Mouse (Mus musculus): ENCODE data around the gene Cyb5rl. TPM values are rescaled to one million over a fixed set of nuclear protein-coding genes. Genes with fewer than 3 reads are reported as not detected.

Cyb5rl gene
- polyA plus RNA-seq, 1 experiment = 4.7 TPM

GRCm38 (mm10) chr4:107121165-107121943, 54.6 kb downstream of the Cyb5rl start:
- H3K4me1 ChIP-seq (ENCODE audit: control insufficient read depth, insufficient read depth, low read length) = no peaks in the 10 kb centered on the region
- no peak overlapping the region for H3K4me3 ChIP-seq (replicated peaks; ENCODE audit: control insufficient read depth, low read depth, low read length)
- peak; percentile 44 for TF ChIP-seq CTCF (IDR thresholded peaks at IDR 0.05; ENCODE audit: control insufficient read depth, insufficient read depth, low read length)
- no peak for TF ChIP-seq POLR2A (IDR thresholded peaks at IDR 0.05; ENCODE audit: borderline replicate concordance, control insufficient read depth, low read depth, low read length)
- 81% methylated on average over 12 of the region's 12 CpGs for WGBS
- H3K27ac ChIP-seq (ENCODE audit: control insufficient read depth, insufficient read depth, low read depth, low read length, poor library complexity) = no peak overlapping the region

DNA sequence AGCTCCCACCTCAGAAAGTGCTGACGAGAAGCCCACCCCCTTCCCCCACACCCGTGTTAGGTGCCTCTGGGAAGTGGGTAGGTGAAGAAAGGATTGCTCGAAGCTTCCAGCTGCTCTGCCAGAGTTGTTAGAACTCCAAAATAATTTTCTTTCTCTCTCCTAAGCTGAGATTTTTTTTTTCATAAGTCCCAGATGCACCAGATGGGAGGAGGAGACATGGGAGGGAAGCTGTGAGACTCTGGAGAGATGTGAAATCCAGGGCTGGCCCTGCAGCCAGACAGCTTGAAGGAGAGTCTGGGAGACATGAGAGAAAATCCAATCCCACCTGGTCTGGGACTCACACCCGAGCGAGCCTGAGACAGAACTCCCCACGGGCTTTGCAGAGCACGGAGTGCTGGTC, 57.6 kb downstream of the Cyb5rl start:
- H3K4me1 ChIP-seq (ENCODE audit: control insufficient read depth, insufficient read depth, low read length) = no peaks in the 10 kb centered on the region
- no peak overlapping the region for H3K27ac ChIP-seq (ENCODE audit: control insufficient read depth, insufficient read depth, low read depth, low read length, poor library complexity)
- TF ChIP-seq CTCF (IDR thresholded peaks at IDR 0.05; ENCODE audit: control insufficient read depth, insufficient read depth, low read length) (no peak), POLR2A (IDR thresholded peaks at IDR 0.05; ENCODE audit: borderline replicate concordance, control insufficient read depth, low read depth, low read length) (no peak)
- H3K4me3 ChIP-seq (replicated peaks; ENCODE audit: control insufficient read depth, low read depth, low read length) = no peak overlapping the region
- 81% methylated on average over 7 of the region's 7 CpGs for WGBS

DNA sequence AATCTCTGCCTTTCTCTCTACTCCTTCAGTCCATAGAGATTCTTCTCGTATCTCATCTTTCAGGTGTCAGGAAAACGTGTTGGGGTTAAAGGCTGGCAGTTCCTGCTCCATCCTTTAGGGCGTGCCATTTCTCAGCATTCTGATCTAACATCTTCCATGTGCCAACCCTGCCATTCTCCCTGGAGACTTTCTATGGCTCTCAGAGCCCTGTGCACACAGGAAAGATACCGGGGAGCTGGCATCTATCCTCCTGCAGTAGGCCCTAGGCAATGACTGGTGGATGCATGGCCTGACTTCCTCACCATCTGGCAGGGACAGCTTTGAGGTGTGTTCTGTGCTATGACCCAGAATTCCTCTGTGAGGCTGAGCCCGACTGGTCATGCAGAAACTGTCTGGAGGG, 58.3 kb downstream of the Cyb5rl start:
- no peaks in the 10 kb centered on the region for H3K4me1 ChIP-seq (ENCODE audit: control insufficient read depth, insufficient read depth, low read length)
- H3K27ac ChIP-seq (ENCODE audit: control insufficient read depth, insufficient read depth, low read depth, low read length, poor library complexity) = no peak overlapping the region
- no peak overlapping the region for H3K4me3 ChIP-seq (replicated peaks; ENCODE audit: control insufficient read depth, low read depth, low read length)
- WGBS = 51% methylated on average over 5 of the region's 5 CpGs
- no peak for TF ChIP-seq POLR2A (IDR thresholded peaks at IDR 0.05; ENCODE audit: borderline replicate concordance, control insufficient read depth, low read depth, low read length)
- TF ChIP-seq CTCF (IDR thresholded peaks at IDR 0.05; ENCODE audit: control insufficient read depth, insufficient read depth, low read length) = no peak

GRCm38 (mm10) chr4:107126389-107126788, 59.6 kb downstream of the Cyb5rl start:
- Histone ChIP-seq H3K27ac (ENCODE audit: control insufficient read depth, insufficient read depth, low read depth, low read length, poor library complexity) (no peak overlapping the region), H3K4me1 (ENCODE audit: control insufficient read depth, insufficient read depth, low read length) (no peaks in the 10 kb centered on the region), H3K4me3 (replicated peaks; ENCODE audit: control insufficient read depth, low read depth, low read length) (no peak overlapping the region)
- no peak for TF ChIP-seq POLR2A (IDR thresholded peaks at IDR 0.05; ENCODE audit: borderline replicate concordance, control insufficient read depth, low read depth, low read length)
- no peak for TF ChIP-seq CTCF (IDR thresholded peaks at IDR 0.05; ENCODE audit: control insufficient read depth, insufficient read depth, low read length)
- WGBS = 81% methylated on average over 10 of the region's 10 CpGs

GRCm38 (mm10) chr4:107126891-107127524, 60.2 kb downstream of the Cyb5rl start:
- TF ChIP-seq CTCF (IDR thresholded peaks at IDR 0.05; ENCODE audit: control insufficient read depth, insufficient read depth, low read length) (no peak), POLR2A (IDR thresholded peaks at IDR 0.05; ENCODE audit: borderline replicate concordance, control insufficient read depth, low read depth, low read length) (no peak)
- Histone ChIP-seq H3K4me3 (replicated peaks; ENCODE audit: control insufficient read depth, low read depth, low read length) (no peak overlapping the region), H3K4me1 (ENCODE audit: control insufficient read depth, insufficient read depth, low read length) (no peaks in the 10 kb centered on the region), H3K27ac (ENCODE audit: control insufficient read depth, insufficient read depth, low read depth, low read length, poor library complexity) (no peak overlapping the region)
- WGBS = 64% methylated on average over 13 of the region's 13 CpGs

GRCm38 (mm10) chr4:107127901-107128669, 61.3 kb downstream of the Cyb5rl start:
- TF ChIP-seq POLR2A (IDR thresholded peaks at IDR 0.05; ENCODE audit: borderline replicate concordance, control insufficient read depth, low read depth, low read length) (no peak), CTCF (IDR thresholded peaks at IDR 0.05; ENCODE audit: control insufficient read depth, insufficient read depth, low read length) (no peak)
- Histone ChIP-seq H3K27ac (ENCODE audit: control insufficient read depth, insufficient read depth, low read depth, low read length, poor library complexity) (no peak overlapping the region), H3K4me3 (replicated peaks; ENCODE audit: control insufficient read depth, low read depth, low read length) (no peak overlapping the region), H3K4me1 (ENCODE audit: control insufficient read depth, insufficient read depth, low read length) (no peaks in the 10 kb centered on the region)
- WGBS = 86% methylated on average over 13 of the region's 13 CpGs

GRCm38 (mm10) chr4:107129373-107129772, 62.6 kb downstream of the Cyb5rl start:
- 79% methylated on average over 8 of the region's 8 CpGs for WGBS
- Histone ChIP-seq H3K4me1 (ENCODE audit: control insufficient read depth, insufficient read depth, low read length) (no peaks in the 10 kb centered on the region), H3K27ac (ENCODE audit: control insufficient read depth, insufficient read depth, low read depth, low read length, poor library complexity) (no peak overlapping the region), H3K4me3 (replicated peaks; ENCODE audit: control insufficient read depth, low read depth, low read length) (no peak overlapping the region)
- no peak for TF ChIP-seq CTCF (IDR thresholded peaks at IDR 0.05; ENCODE audit: control insufficient read depth, insufficient read depth, low read length)
- TF ChIP-seq POLR2A (IDR thresholded peaks at IDR 0.05; ENCODE audit: borderline replicate concordance, control insufficient read depth, low read depth, low read length) = no peak

DNA sequence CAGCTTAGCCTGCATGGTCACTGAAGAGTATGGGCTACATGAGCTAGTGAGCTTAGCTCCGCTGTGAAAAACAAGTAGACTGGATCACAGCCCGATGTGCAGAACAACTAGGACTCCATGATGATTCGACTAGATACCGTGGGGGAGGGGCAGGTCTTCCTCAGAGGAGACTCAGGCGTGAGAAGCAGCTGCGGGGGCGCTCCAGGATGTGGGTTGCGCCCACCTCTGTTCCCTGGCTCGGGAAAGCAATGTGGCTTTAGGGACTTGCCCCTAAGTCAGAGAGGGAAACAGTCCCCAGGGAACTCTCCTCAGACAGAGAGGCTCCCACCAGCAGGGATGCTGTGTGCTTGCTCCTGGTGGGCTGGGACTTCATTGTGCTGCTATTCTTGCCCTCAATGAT, 63.7 kb downstream of the Cyb5rl start:
- Histone ChIP-seq H3K4me3 (replicated peaks; ENCODE audit: control insufficient read depth, low read depth, low read length) (no peak overlapping the region), H3K4me1 (ENCODE audit: control insufficient read depth, insufficient read depth, low read length) (no peaks in the 10 kb centered on the region; the same call in 1 of the 2 replicates), H3K27ac (ENCODE audit: control insufficient read depth, insufficient read depth, low read depth, low read length, poor library complexity) (no peak overlapping the region)
- WGBS = 43% methylated on average over 9 of the region's 9 CpGs
- TF ChIP-seq POLR2A (IDR thresholded peaks at IDR 0.05; ENCODE audit: borderline replicate concordance, control insufficient read depth, low read depth, low read length) (no peak), CTCF (IDR thresholded peaks at IDR 0.05; ENCODE audit: control insufficient read depth, insufficient read depth, low read length) (no peak)

Data from bone marrow, adult 2 months (tissue).